Comparison of ENCODE assay signal across 23 mouse cellular contexts in the genomic region with DNA sequence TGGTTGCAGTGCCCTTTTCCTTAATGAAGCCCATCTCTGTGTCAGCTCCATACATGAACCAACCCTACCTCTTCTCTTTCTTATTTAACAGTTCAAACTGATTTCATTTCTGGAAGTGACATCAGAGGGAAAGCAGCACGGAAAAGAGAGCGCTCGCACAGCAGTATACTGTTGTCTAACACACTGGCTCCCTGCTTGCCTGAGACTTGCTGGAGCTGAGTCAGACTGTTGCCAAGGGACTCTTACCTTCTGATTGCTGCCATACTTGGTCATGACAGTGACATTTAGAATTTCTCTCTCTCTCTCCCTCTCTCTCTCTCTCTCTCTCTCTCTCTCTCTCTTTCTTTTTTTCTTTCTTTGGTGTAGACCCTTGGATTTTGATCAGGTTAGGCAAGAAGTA.
A peak's percentile ranks its signal among the peaks of the same experiment; 100 is the strongest.
DNase-seq lines count a peak whose midpoint lies in the region; ATAC-seq and TF ChIP-seq lines count a peak whose summit lies in the region.
"Had no signal": no experiment of that assay in that cellular context is flagged by ENCODE, and none has a peak within 500 bp of the region (broad histone marks: within the 10 kb centered on the region; RNA-seq: fewer than 3 reads in every experiment).

No protein-coding gene starts in this region.

- DNase-seq in frontal cortex, postnatal 14 days (ENCODE audit: low spot score in 2 of 2) = no peak
- no peak for DNase-seq in layer of hippocampus, adult 2 months (ENCODE audit: low spot score in 2 of 2)
- DNase-seq in layer of hippocampus, adult 9-10 months (ENCODE audit: low spot score) = no peak
- DNase-seq in brain, adult 2 months (ENCODE audit: low read depth, low spot score) = peak; percentile 60
- DNase-seq: B cell, adult 2 months; cerebellum, adult 11 months; cerebellum, adult 18-20 months; cerebellum, adult 8-10 months; cerebellum, adult 9-11 months; cerebellum, postnatal 14 days; cerebellum, postnatal 36 days; embryo, embryonic 11 days had no signal

- H3K27ac ChIP-seq in layer of hippocampus, adult 2 months = peak overlapping the region; percentile 85
- H3K27ac ChIP-seq: embryonic facial prominence, embryonic 13.5 days; embryonic facial prominence, embryonic 15.5 days; forebrain, embryonic 10.5 days; forebrain, embryonic 12.5 days had no signal

- no peak for TF ChIP-seq CTCF in layer of hippocampus, adult 2 months (conservative IDR thresholded peaks at IDR 0.05)

- peak; percentile 55; the same call in 1 of the 2 replicates for ATAC-seq in frontal cortex, adult (ENCODE audit: low TSS enrichment)
- ATAC-seq: activated CD4-positive, CD25-positive, alpha-beta regulatory T cell, adult 4 months; CD4-positive, CD25-positive, alpha-beta regulatory T cell, adult 4 months; forebrain, embryonic 14.5 days; forebrain, embryonic 16.5 days; Patski had no signal

- no peak overlapping the region for H3K4me3 ChIP-seq in layer of hippocampus, adult 2 months
- H3K4me3 ChIP-seq: embryonic facial prominence, embryonic 13.5 days; embryonic facial prominence, embryonic 15.5 days; erythroblast, embryonic 14.5 days; forebrain, embryonic 10.5 days; forebrain, embryonic 12.5 days had no signal
